Mouse (Mus musculus) hindbrain, embryonic 16.5 days (tissue): ENCODE measurements at regions not wholly inside any gene's neighbourhood (a gene's known extent, or its start where the extent isn't known, plus 50 kb on each side); places are given as distances from the start of the nearest gene placed in this dataset.

Experiments used
- ATAC-seq: fragments of 200-750 bp; cut with Nextera tagmentation; 2 replicates; pipeline ENCODE4 v1.8.0; 2017; ENCODE audit warnings: moderate TSS enrichment, moderate library complexity
- H3K27ac ChIP-seq: fragments of 300-500 bp; sonication (generic); 2 replicates; pipeline ENCODE4 v1.5.1; 2014; ENCODE audit warnings: low read depth, mild to moderate bottlenecking, control low read depth, low read length, moderate library complexity
- H3K27me3 ChIP-seq: fragments of 300-500 bp; sonication (generic); replicated peaks from 2 replicates; pipeline ENCODE4 v1.6.1; 2014; ENCODE audit warnings: low read length; ENCODE audit not compliant: control insufficient read depth, insufficient read depth
- H3K36me3 ChIP-seq: fragments of 300-500 bp; sonication (generic); 2 replicates; pipeline ENCODE4 v1.6.1; 2014; ENCODE audit warnings: mild to moderate bottlenecking, low read length, moderate library complexity, mixed read lengths; ENCODE audit not compliant: control insufficient read depth, insufficient read depth
- H3K4me1 ChIP-seq: fragments of 300-500 bp; sonication (generic); 2 replicates; pipeline ENCODE4 v1.6.1; 2014; ENCODE audit warnings: low read depth, low read length; ENCODE audit not compliant: control insufficient read depth, insufficient read depth
- H3K4me2 ChIP-seq: fragments of 300-500 bp; sonication (generic); 2 replicates; pipeline ENCODE4 v1.6.1; 2014; ENCODE audit warnings: mild to moderate bottlenecking, low read length, control low read depth, moderate library complexity
- H3K4me3 ChIP-seq: fragments of 300-500 bp; sonication (generic); 2 replicates; pipeline ENCODE4 v1.5.1; 2014; ENCODE audit warnings: mild to moderate bottlenecking, low read length, control low read depth, moderate library complexity
- H3K9ac ChIP-seq: fragments of 300-500 bp; sonication (generic); 2 replicates; pipeline ENCODE4 v1.6.1; 2014; ENCODE audit warnings: low read depth, mild to moderate bottlenecking, control low read depth, low read length, moderate library complexity
- H3K9me3 ChIP-seq: fragments of 300-500 bp; sonication (generic); 2 replicates; pipeline ENCODE4 v1.6.1; 2014; ENCODE audit warnings: mild to moderate bottlenecking, low read length, moderate library complexity; ENCODE audit not compliant: control insufficient read depth
- WGBS: fragments of 180-500 bp; shearing (Covaris S2); extraction: QIAGEN DNeasy Blood & Tissue Kit; methylation state at CpG from one replicate; pipeline ENCODE4 v1.1.7; 2014; 5-methylcytosine and 5-hydroxymethylcytosine counted together

DNA sequence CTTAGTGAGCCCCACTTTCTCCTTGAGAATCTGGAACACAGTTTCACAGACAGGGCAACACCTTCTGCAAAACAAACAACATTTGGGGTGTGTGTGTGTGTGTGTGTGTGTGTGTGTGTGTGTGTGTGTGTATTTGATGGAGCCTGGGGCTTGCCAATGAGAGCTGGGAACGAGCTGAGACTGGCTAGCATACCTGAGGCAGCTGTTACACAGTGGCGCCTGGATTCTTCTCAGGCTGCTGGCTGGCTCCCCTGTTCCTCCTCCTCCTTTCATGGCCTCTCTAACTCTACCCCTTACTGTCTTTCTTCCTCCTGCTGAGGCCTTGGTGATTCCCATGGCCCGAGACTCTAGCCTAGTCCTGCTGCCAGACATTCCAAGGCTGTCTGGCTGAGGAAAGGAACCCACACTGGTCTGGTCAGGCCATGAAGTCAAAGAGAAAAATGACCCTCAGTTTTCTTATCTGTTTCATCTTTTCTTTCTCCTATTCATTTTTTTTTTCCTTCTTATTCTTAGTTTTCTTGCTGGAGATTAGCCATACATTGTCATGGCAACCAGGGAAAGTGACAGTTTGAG is 79.6 kb upstream of the Sem1 start:
- Histone ChIP-seq H3K27me3 (no peaks in the 10 kb centered on the region), H3K4me1 (no peaks in the 10 kb centered on the region), H3K4me2 (no peak overlapping the region), H3K9ac (no peak overlapping the region), H3K4me3 (no peak overlapping the region), H3K27ac (no peak overlapping the region), H3K36me3 (no peaks in the 10 kb centered on the region), H3K9me3 (no peaks in the 10 kb centered on the region)
- 49% methylated on average over 3 of the region's 3 CpGs for WGBS
- ATAC-seq, result 0 out of 2 replicates have a peak, but pooled peaks have one; percentile 45

DNA sequence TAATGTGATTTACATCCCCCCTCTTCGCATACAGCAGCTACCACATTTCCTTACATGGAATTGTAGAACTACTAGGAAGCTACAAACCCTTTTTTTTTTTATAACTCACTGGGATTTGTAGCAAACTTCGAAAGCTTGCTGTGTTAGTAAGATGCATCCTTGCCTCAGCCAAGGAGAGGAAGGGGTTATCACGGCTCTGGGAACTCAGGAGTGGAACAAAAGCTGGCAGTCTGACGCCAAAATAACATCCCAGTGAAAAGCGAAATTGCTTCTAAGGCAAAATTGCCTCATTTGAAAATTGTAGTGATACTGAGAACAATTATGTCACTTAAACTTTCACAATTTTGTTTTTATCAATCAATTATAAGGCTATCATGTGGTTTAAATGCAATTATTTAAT is 81.6 kb upstream of the Sem1 start:
- Histone ChIP-seq H3K9me3 (no peaks in the 10 kb centered on the region), H3K27me3 (no peaks in the 10 kb centered on the region), H3K4me2 (no peak overlapping the region), H3K4me3 (no peak overlapping the region), H3K4me1 (no peaks in the 10 kb centered on the region), H3K9ac (no peak overlapping the region), H3K36me3 (no peaks in the 10 kb centered on the region), H3K27ac (no peak overlapping the region)
- ATAC-seq, result no peak
- 55% methylated on average over 5 of the region's 5 CpGs for WGBS

DNA sequence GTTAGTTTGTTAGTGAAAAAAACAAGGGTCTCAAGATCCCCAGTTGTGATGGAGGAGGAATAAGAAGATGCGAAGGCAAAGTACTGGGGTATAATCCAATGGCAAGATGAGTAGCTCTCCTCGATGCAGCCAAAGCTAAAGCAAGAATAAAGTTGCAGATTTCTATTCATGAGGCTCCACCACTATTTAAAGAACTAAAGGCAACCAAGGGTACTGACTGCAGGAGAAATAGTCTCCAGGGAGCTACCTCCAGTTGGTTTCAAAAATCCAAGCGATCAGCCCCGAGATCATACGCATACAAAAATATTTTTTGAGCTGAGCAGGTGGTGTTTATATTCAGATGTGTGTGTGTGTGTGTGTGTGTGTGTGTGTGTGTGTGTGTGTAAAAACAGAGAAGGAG is 88.3 kb upstream of the Sem1 start:
- Histone ChIP-seq H3K4me1 (no peaks in the 10 kb centered on the region), H3K4me3 (no peak overlapping the region), H3K27ac (no peak overlapping the region), H3K27me3 (no peaks in the 10 kb centered on the region), H3K4me2 (no peak overlapping the region), H3K36me3 (no peaks in the 10 kb centered on the region), H3K9me3 (no peaks in the 10 kb centered on the region), H3K9ac (no peak overlapping the region)
- 74% methylated on average over 5 of the region's 5 CpGs for WGBS
- no peak for ATAC-seq

DNA sequence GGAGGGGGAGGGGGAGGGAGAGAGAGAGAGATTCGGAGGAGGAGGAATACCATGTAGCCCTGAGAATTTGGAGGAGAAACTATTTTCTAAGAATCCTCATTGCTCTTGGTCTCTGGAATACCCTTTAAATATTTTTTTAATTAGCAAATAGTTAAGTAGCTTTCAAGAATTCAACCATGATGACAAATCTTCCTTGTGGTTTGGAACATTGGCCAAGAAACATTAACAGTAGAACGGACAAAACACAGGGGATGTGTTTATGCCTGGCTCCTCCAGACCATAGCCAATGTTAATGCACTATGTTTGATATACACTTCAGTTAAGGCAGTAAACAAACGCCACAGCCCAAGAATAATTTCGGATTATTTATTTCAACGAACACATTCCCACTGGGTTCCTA is 110.8 kb upstream of the Sem1 start:
- no peaks in the 10 kb centered on the region for H3K36me3 ChIP-seq
- H3K27ac ChIP-seq, result no peak overlapping the region
- H3K4me2 ChIP-seq, result no peak overlapping the region
- no peaks in the 10 kb centered on the region for H3K9me3 ChIP-seq
- ATAC-seq, result no peak
- H3K4me1 ChIP-seq, result no peaks in the 10 kb centered on the region
- 57% methylated on average over 5 of the region's 5 CpGs for WGBS
- no peaks in the 10 kb centered on the region for H3K27me3 ChIP-seq
- no peak overlapping the region for H3K4me3 ChIP-seq
- no peak overlapping the region for H3K9ac ChIP-seq

DNA sequence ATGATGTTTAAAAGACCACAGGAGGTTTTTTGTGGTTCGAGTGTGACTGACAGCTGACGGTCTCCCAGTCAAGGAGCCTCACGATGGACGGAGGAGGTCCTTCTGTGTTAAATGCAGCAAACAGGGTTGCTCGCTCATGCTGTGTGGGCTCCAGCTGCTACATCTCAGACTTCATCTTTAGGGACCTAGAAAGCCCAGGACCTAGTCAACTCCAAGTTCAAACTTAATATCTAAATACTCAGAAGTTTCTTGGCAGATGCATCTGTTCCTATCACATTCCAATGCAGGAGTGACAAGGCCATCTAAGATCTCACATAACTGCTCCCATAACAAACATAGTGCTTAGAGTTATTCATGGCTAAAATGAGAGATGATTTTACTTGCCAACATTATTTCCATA is 111.7 kb upstream of the Sem1 start:
- Histone ChIP-seq H3K27me3 (no peaks in the 10 kb centered on the region), H3K27ac (no peak overlapping the region), H3K9me3 (no peaks in the 10 kb centered on the region), H3K4me1 (no peaks in the 10 kb centered on the region), H3K36me3 (no peaks in the 10 kb centered on the region), H3K9ac (no peak overlapping the region), H3K4me2 (no peak overlapping the region), H3K4me3 (no peak overlapping the region)
- no peak for ATAC-seq
- WGBS, result 64% methylated on average over 5 of the region's 5 CpGs

DNA sequence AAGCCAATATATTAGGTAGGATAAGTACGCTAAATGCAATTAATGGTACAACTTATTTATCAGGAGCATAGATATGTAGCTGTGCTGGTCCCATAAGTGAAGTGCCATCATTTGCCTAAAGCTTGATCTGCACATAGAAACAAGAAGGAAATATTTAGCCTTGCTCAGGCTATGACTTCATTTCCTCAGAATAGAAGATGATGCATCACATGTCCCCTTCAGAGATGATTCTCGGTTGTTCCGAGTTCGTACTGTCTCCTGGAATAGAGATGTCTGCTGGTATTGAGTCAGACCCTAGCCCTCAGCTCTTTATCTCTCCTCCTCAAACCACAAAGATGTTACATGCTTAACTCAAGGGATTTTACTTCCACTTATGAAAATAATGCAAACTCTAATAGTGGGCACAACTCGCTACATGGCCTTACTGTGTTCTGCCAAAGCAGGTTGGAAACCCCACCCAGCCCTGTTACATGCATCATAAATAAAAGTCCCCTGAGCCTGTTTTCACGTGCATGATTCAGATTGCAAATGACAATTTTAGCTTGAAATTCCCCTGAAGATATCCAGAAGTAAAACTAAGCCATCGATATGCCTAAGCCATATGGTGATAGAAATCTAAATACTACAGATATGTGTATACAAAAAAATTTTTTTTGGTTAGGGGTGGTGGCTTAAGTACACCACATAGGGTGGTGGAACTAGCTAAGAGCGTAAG is 113.8 kb upstream of the Sem1 start:
- H3K36me3 ChIP-seq, result no peaks in the 10 kb centered on the region
- no peaks in the 10 kb centered on the region for H3K9me3 ChIP-seq
- no peak for ATAC-seq
- H3K4me3 ChIP-seq, result no peak overlapping the region
- 85% methylated on average over 8 of the region's 8 CpGs for WGBS
- H3K9ac ChIP-seq, result no peak overlapping the region
- H3K4me1 ChIP-seq, result no peaks in the 10 kb centered on the region
- no peaks in the 10 kb centered on the region for H3K27me3 ChIP-seq
- no peak overlapping the region for H3K27ac ChIP-seq
- H3K4me2 ChIP-seq, result no peak overlapping the region

DNA sequence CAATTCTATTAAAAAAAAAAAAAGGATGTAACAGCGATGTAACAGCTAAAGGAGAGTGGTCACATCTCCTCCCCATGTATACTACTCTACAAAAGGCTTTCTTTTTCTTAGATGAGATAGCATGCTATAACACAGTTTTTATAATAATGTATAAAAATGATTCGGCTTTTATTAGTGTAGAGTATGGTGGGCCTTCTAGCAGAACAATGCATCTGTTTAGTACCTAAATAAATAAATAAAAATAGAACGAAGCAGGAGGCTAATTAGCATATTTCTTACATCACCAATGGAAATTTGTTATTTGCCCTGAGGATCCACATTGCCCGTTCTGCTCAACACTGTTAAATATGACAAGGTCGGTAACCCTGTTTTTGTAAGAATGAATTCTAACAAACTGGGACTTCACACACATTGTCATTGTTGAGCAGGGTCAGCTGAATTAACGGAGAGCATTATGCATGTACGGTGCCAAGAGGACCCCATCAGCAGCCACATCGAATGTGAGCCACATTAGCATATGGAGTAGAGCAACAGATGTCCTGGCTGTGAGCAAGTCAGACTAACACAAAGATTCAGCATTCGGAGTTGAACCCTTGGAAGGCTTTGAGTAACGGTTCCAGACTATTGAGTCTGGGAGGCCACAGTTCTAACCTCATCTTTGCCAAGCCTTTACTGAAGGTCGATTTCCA is 117.4 kb upstream of the Sem1 start:
- no peaks in the 10 kb centered on the region for H3K9me3 ChIP-seq
- no peak overlapping the region for H3K4me2 ChIP-seq
- no peaks in the 10 kb centered on the region for H3K4me1 ChIP-seq
- WGBS, result 42% methylated on average over 11 of the region's 11 CpGs
- no peak overlapping the region for H3K9ac ChIP-seq
- peak; percentile 89 for ATAC-seq
- no peaks in the 10 kb centered on the region for H3K36me3 ChIP-seq
- H3K27ac ChIP-seq, result no peak overlapping the region
- no peaks in the 10 kb centered on the region for H3K27me3 ChIP-seq
- no peak overlapping the region for H3K4me3 ChIP-seq

DNA sequence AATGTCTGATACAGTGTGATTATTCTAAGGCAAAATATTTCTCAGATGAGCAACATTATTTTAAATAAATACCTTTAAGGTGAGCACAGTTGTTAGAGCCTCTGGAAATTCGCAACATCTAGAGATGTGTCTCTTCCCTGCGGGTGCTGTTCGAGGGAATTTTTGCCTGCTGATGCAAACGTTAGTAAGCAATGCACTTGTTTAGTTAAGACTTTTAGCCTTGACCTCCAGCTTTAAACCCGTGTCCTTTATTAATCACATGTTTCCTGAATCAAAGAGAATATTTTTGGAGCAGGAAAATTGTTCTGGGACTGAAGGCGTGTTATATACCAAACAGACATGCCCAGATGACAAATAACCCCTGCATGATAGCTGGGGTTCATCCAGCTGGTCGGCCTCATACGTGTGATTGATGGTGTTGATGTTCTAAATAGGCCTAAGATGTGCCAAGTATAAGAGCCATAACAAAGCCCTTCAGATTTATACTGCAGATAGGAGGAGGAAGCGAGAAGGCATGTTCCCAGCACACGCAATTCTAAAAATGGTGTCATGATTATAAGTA is 119.0 kb upstream of the Sem1 start:
- 68% methylated on average over 10 of the region's 10 CpGs for WGBS
- Histone ChIP-seq H3K27ac (no peak overlapping the region), H3K4me2 (no peak overlapping the region), H3K27me3 (no peaks in the 10 kb centered on the region), H3K36me3 (no peaks in the 10 kb centered on the region), H3K9ac (no peak overlapping the region), H3K4me1 (no peaks in the 10 kb centered on the region), H3K9me3 (no peaks in the 10 kb centered on the region), H3K4me3 (no peak overlapping the region)
- no peak for ATAC-seq

DNA sequence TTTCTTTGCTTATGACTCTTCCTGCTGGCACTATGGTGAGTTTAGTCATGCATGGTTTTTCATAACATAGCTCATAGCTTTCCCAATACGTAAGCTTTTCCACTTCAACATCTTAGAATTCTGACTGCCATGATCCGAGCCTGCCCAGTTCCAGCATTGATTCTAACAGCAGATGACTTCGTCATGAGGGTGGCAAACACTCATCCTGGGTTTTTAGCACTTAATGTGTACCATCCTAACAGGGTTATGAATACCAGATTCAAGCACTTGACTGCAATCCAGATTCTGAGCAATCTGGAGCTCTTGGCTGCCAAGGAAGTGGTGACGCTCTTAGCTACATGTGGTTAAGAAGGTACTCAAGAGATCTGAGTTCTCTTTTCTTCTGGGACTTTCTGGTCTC is 128.3 kb upstream of the Sem1 start:
- Histone ChIP-seq H3K9ac (no peak overlapping the region), H3K4me1 (no peaks in the 10 kb centered on the region), H3K4me2 (no peak overlapping the region), H3K27me3 (no peaks in the 10 kb centered on the region), H3K9me3 (no peaks in the 10 kb centered on the region), H3K36me3 (no peaks in the 10 kb centered on the region), H3K27ac (no peak overlapping the region), H3K4me3 (no peak overlapping the region)
- WGBS, result 93% methylated on average over 4 of the region's 4 CpGs
- ATAC-seq, result no peak
